Mouse (Mus musculus) limb, embryonic 14.5 days (tissue): ENCODE measurements at regions not wholly inside any gene's neighbourhood (a gene's known extent, or its start where the extent isn't known, plus 50 kb on each side); places are given as distances from the start of the nearest gene placed in this dataset.

ENCODE experiments used
- ATAC-seq: fragments of 200-750 bp; cut with Nextera tagmentation; 2 replicates; pipeline ENCODE4 v1.8.0; 2017; ENCODE audit warnings: low read depth, moderate number of reproducible peaks, moderate TSS enrichment; ENCODE audit not compliant: low FRiP score
- DNase-seq: peaks from one replicate; pipeline ENCODE4 v3.0.0-alpha.2; 2015; ENCODE audit warnings: low spot score
- H3K27ac ChIP-seq: fragments of 300-500 bp; sonication (generic); replicated peaks from 2 replicates; pipeline ENCODE4 v1.5.1; 2014; ENCODE audit warnings: low read depth, mild to moderate bottlenecking, low read length, moderate library complexity, mixed read lengths
- H3K27me3 ChIP-seq: fragments of 300-500 bp; sonication (generic); 2 replicates; pipeline ENCODE4 v1.6.1; 2014; ENCODE audit warnings: low read length, mixed read lengths; ENCODE audit not compliant: control insufficient read depth, insufficient read depth
- H3K36me3 ChIP-seq: fragments of 300-500 bp; sonication (generic); 2 replicates; pipeline ENCODE4 v1.6.1; 2014; ENCODE audit warnings: mild to moderate bottlenecking, low read length, moderate library complexity, mixed read lengths; ENCODE audit not compliant: control insufficient read depth, insufficient read depth
- H3K4me1 ChIP-seq: fragments of 300-500 bp; sonication (generic); 2 replicates; pipeline ENCODE4 v1.6.1; 2014; ENCODE audit warnings: antibody characterized with exemption, low read length, mixed read lengths; ENCODE audit not compliant: control insufficient read depth, insufficient read depth
- H3K4me2 ChIP-seq: fragments of 300-500 bp; sonication (generic); replicated peaks from 2 replicates; pipeline ENCODE4 v1.6.1; 2014; ENCODE audit warnings: low read depth, mild to moderate bottlenecking, low read length, moderate library complexity; ENCODE audit not compliant: severe bottlenecking
- H3K4me3 ChIP-seq: fragments of 300-500 bp; sonication (generic); replicated peaks from 2 replicates; pipeline ENCODE4 v1.5.1; 2014; ENCODE audit warnings: low read length
- H3K9ac ChIP-seq: fragments of 300-500 bp; sonication (generic); 2 replicates; pipeline ENCODE4 v1.6.1; 2014; ENCODE audit warnings: mild to moderate bottlenecking, low read depth, low read length, moderate library complexity; ENCODE audit not compliant: severe bottlenecking
- H3K9me3 ChIP-seq: fragments of 300-500 bp; sonication (generic); 2 replicates; pipeline ENCODE4 v1.6.1; 2016; ENCODE audit warnings: low read length; ENCODE audit not compliant: control insufficient read depth
- POLR2A ChIP-seq: fragments of 200-500 bp; IDR thresholded peaks from 2 replicates; pipeline ENCODE4 v1.8.0; 2012; ENCODE audit warnings: inconsistent platforms, mild to moderate bottlenecking, moderate library complexity, borderline replicate concordance; ENCODE audit not compliant: insufficient read depth, insufficient read length; ENCODE audit errors: extremely low read depth
- WGBS: fragments of 180-500 bp; shearing (Covaris S2); extraction: QIAGEN DNeasy Blood & Tissue Kit; methylation state at CpG from one replicate; pipeline ENCODE4 v1.1.7; 2014; 5-methylcytosine and 5-hydroxymethylcytosine counted together

GRCm38 (mm10) chrX:11528589-11528988 lies 201.0 kb downstream of the H2al1j start:
- Histone ChIP-seq H3K4me3 (no peak overlapping the region), H3K9me3 (no peaks in the 10 kb centered on the region), H3K4me2 (no peak overlapping the region), H3K9ac (no peak overlapping the region), H3K27me3 (no peaks in the 10 kb centered on the region), H3K27ac (no peak overlapping the region), H3K36me3 (no peaks in the 10 kb centered on the region), H3K4me1 (no peaks in the 10 kb centered on the region)
- DNase-seq (no peak), ATAC-seq (no peak)
- 90% methylated on average over 5 of the region's 5 CpGs for WGBS
- no peak for TF ChIP-seq POLR2A

GRCm38 (mm10) chrX:11529221-11529620 lies 201.6 kb downstream of the H2al1j start:
- Histone ChIP-seq H3K9ac (no peak overlapping the region), H3K4me1 (no peaks in the 10 kb centered on the region), H3K27me3 (no peaks in the 10 kb centered on the region), H3K4me3 (no peak overlapping the region), H3K27ac (no peak overlapping the region), H3K9me3 (no peaks in the 10 kb centered on the region), H3K36me3 (no peaks in the 10 kb centered on the region), H3K4me2 (no peak overlapping the region)
- TF ChIP-seq POLR2A = no peak
- ATAC-seq (no peak), DNase-seq (no peak)
- WGBS = 81% methylated on average over 3 of the region's 3 CpGs

- H3K36me3 ChIP-seq = no peaks in the 10 kb centered on the region
- DNase-seq (no peak), ATAC-seq (no peak)
- H3K9ac ChIP-seq = no peak overlapping the region
- H3K4me1 ChIP-seq = no peaks in the 10 kb centered on the region
- TF ChIP-seq POLR2A = no peak
- H3K27me3 ChIP-seq = no peaks in the 10 kb centered on the region
- no peak overlapping the region for H3K4me2 ChIP-seq
- H3K27ac ChIP-seq = no peak overlapping the region
- 69% methylated on average over 4 of the region's 4 CpGs for WGBS
- no peak overlapping the region for H3K4me3 ChIP-seq
- H3K9me3 ChIP-seq = no peaks in the 10 kb centered on the region
These were observed 205.2 kb downstream of the H2al1j start for GRCm38 (mm10) chrX:11532817-11533216.

GRCm38 (mm10) chrX:11533871-11534270 lies 206.2 kb downstream of the H2al1j start:
- H3K9me3 ChIP-seq = no peaks in the 10 kb centered on the region
- TF ChIP-seq POLR2A = no peak
- H3K9ac ChIP-seq = no peak overlapping the region
- H3K4me1 ChIP-seq = no peaks in the 10 kb centered on the region
- ATAC-seq (no peak), DNase-seq (no peak)
- H3K4me3 ChIP-seq = no peak overlapping the region
- no peak overlapping the region for H3K27ac ChIP-seq
- no peaks in the 10 kb centered on the region for H3K36me3 ChIP-seq
- WGBS = 75% methylated on average over 8 of the region's 8 CpGs
- no peak overlapping the region for H3K4me2 ChIP-seq
- H3K27me3 ChIP-seq = no peaks in the 10 kb centered on the region

- Histone ChIP-seq H3K9ac (no peak overlapping the region), H3K4me1 (no peaks in the 10 kb centered on the region), H3K9me3 (no peaks in the 10 kb centered on the region), H3K4me3 (no peak overlapping the region), H3K27ac (no peak overlapping the region), H3K4me2 (no peak overlapping the region), H3K36me3 (no peaks in the 10 kb centered on the region), H3K27me3 (no peaks in the 10 kb centered on the region)
- no peak for TF ChIP-seq POLR2A
- DNase-seq (no peak), ATAC-seq (no peak)
- WGBS = 73% methylated on average over 2 of the region's 2 CpGs
These were observed 213.4 kb downstream of the H2al1j start for GRCm38 (mm10) chrX:11541011-11541410.
